Mouse (Mus musculus) CH12.LX (cell line): Measurements from ENCODE around the gene Syt15. TPM values are rescaled to one million over a fixed set of nuclear protein-coding genes. Genes with fewer than 3 reads are reported as not detected.

Experiments
- DNase-seq: peaks from one replicate; pipeline ENCODE4 v3.0.0-alpha.2; 2013; ENCODE audit errors: extremely low read depth
- H3K27ac ChIP-seq: 2 replicates; pipeline ENCODE4 v1.5.1; 2012; ENCODE audit warnings: low read depth, mild to moderate bottlenecking, control low read depth, moderate library complexity; ENCODE audit not compliant: insufficient read depth
- H3K27me3 ChIP-seq: replicated peaks from 2 replicates; pipeline ENCODE3; 2012; ENCODE audit warnings: inconsistent platforms
- H3K36me3 ChIP-seq, 2 experiments: replicated peaks in 1 of 2; 2 replicates each; pipeline versions ENCODE3 to v1.6.1; 2012; ENCODE audit warnings: inconsistent platforms in 1 of 2, low read length in 1 of 2, mild to moderate bottlenecking in 1 of 2, mixed read lengths in 1 of 2, moderate library complexity in 1 of 2; ENCODE audit not compliant: control insufficient read depth in 1 of 2, insufficient read depth in 1 of 2
- H3K4me1 ChIP-seq, 2 experiments: 2 replicates each; pipeline ENCODE4 v1.6.1; 2012; ENCODE audit warnings: inconsistent platforms in 1 of 2, moderate library complexity in 1 of 2; ENCODE audit not compliant: insufficient read depth in 2 of 2, control insufficient read depth in 1 of 2
- H3K4me2 ChIP-seq: 2 replicates; pipeline ENCODE4 v1.6.1; 2012; ENCODE audit warnings: low read depth, mild to moderate bottlenecking, control low read depth; ENCODE audit not compliant: poor library complexity, insufficient read depth, severe bottlenecking
- H3K4me3 ChIP-seq, 3 experiments: fragments of 150-350 bp in 1 of 3; sonication (generic) in 1 of 3; replicated peaks in 1 of 3; 2 replicates each; pipeline versions ENCODE3 to v1.5.1; 2011 to 2012; ENCODE audit warnings: low read depth in 2 of 3, low read length in 2 of 3, mild to moderate bottlenecking in 2 of 3, moderate library complexity in 2 of 3, control low read depth in 1 of 3, improper control_type of control experiment in 1 of 3, inconsistent platforms in 1 of 3, mixed read lengths in 1 of 3; ENCODE audit not compliant: poor library complexity in 1 of 3
- H3K79me2 ChIP-seq: replicated peaks from 2 replicates; pipeline ENCODE4 v1.6.1; 2012; ENCODE audit warnings: mild to moderate bottlenecking, moderate library complexity; ENCODE audit not compliant: control insufficient read depth, poor library complexity, insufficient read depth, severe bottlenecking; ENCODE audit errors: extremely low read depth
- H3K9ac ChIP-seq: 2 replicates; pipeline ENCODE4 v1.6.1; 2012; ENCODE audit warnings: low read depth, mild to moderate bottlenecking, control low read depth, moderate library complexity; ENCODE audit not compliant: insufficient read depth
- H3K9me3 ChIP-seq: replicated peaks from 2 replicates; pipeline ENCODE3; 2012; ENCODE audit warnings: low read length, inconsistent platforms, mixed read lengths
- CHD1 ChIP-seq: IDR thresholded peaks from 2 replicates; pipeline ENCODE4 v1.6.1; 2012; ENCODE audit warnings: low read depth, low read length, improper control_type of control experiment, inconsistent platforms
- CTCF ChIP-seq, 2 experiments: IDR thresholded peaks in 1 of 2; conservative IDR thresholded peaks in 1 of 2; 2 replicates each; pipeline ENCODE4 v1.5.1; 2011 to 2012; ENCODE audit warnings: low read depth in 2 of 2, low read length in 2 of 2, improper control_type of control experiment in 1 of 2, inconsistent platforms in 1 of 2, mild to moderate bottlenecking in 1 of 2, moderate library complexity in 1 of 2
- ELF1 ChIP-seq: IDR thresholded peaks from 2 replicates; pipeline ENCODE4 v1.6.1; 2014; ENCODE audit warnings: low read depth, mild to moderate bottlenecking, inconsistent platforms, low read length, improper control_type of control experiment
- ETS1 ChIP-seq: conservative IDR thresholded peaks from 2 replicates; pipeline ENCODE4 v1.6.1; 2012; ENCODE audit warnings: low read depth, mild to moderate bottlenecking, inconsistent platforms, low read length, improper control_type of control experiment, moderate library complexity
- JUND ChIP-seq: conservative IDR thresholded peaks from 2 replicates; pipeline ENCODE4 v1.6.1; 2011; ENCODE audit warnings: low read depth, low read length, improper control_type of control experiment
- MAFK ChIP-seq: IDR thresholded peaks from 2 replicates; pipeline ENCODE4 v1.6.1; 2011; ENCODE audit warnings: low read length, improper control_type of control experiment; ENCODE audit not compliant: insufficient replicate concordance
- MAZ ChIP-seq: IDR thresholded peaks from 2 replicates; pipeline ENCODE4 v1.6.1; 2012; ENCODE audit warnings: low read depth, mild to moderate bottlenecking, inconsistent platforms, low read length, improper control_type of control experiment, moderate library complexity
- MEF2A ChIP-seq: IDR thresholded peaks from 2 replicates; pipeline ENCODE4 v1.6.1; 2014; ENCODE audit warnings: low read depth, mild to moderate bottlenecking, inconsistent platforms, low read length, improper control_type of control experiment, borderline replicate concordance
- MYC ChIP-seq: IDR thresholded peaks from 2 replicates; pipeline ENCODE4 v1.6.1; 2011; ENCODE audit warnings: low read depth, mild to moderate bottlenecking, improper control_type of control experiment, low read length
- NELFE ChIP-seq: IDR thresholded peaks from 2 replicates; pipeline ENCODE4 v1.6.1; 2011; ENCODE audit warnings: low read depth, low read length, improper control_type of control experiment
- POLR2AphosphoS2 ChIP-seq: IDR thresholded peaks from 2 replicates; pipeline ENCODE4 v1.6.1; 2011; ENCODE audit warnings: low read depth, low read length, improper control_type of control experiment
- RAD21 ChIP-seq: IDR thresholded peaks from 2 replicates; pipeline ENCODE4 v1.6.1; 2011; ENCODE audit warnings: low read depth, mild to moderate bottlenecking, low read length, improper control_type of control experiment, moderate library complexity
- SIN3A ChIP-seq: IDR thresholded peaks from 2 replicates; pipeline ENCODE4 v1.6.1; 2012; ENCODE audit warnings: low read length, improper control_type of control experiment, inconsistent platforms
- SMC3 ChIP-seq: IDR thresholded peaks from 2 replicates; pipeline ENCODE4 v1.6.1; 2011; ENCODE audit warnings: low read depth, low read length, improper control_type of control experiment
- TCF12 ChIP-seq: IDR thresholded peaks from 2 replicates; pipeline ENCODE4 v1.6.1; 2014; ENCODE audit warnings: low read depth, mild to moderate bottlenecking, inconsistent platforms, low read length, improper control_type of control experiment
- UBTF ChIP-seq: IDR thresholded peaks from 2 replicates; pipeline ENCODE4 v1.6.1; 2012; ENCODE audit warnings: low read depth, mild to moderate bottlenecking, inconsistent platforms, low read length, improper control_type of control experiment, moderate library complexity
- USF2 ChIP-seq: conservative IDR thresholded peaks from 2 replicates; pipeline ENCODE4 v1.6.1; 2011; ENCODE audit warnings: low read depth, low read length, improper control_type of control experiment
- ZMIZ1 ChIP-seq: IDR thresholded peaks from 2 replicates; pipeline ENCODE4 v1.6.1; 2012; ENCODE audit warnings: low read depth, mild to moderate bottlenecking, inconsistent platforms, low read length, improper control_type of control experiment
- dilution Hi-C: fragments of 300-500 bp; cut with MboI; formaldehyde crosslinking; loops from 2 replicates; pipeline ENCODE4 v1.14.3; 2020; ENCODE audit warnings: low sequenced_read_pairs; ENCODE audit not compliant: extremely low pct_unique_long_range_greater_than_20kb, extremely low pct_ligation_motif_present
- in situ Hi-C: fragments of 300-500 bp; cut with MboI; formaldehyde crosslinking; loops from 3 replicates; pipeline ENCODE4 v1.14.3; 2019; ENCODE audit warnings: low sequenced_read_pairs, low pct_ligation_motif_present, low pct_unique_long_range_greater_than_20kb, mixed read lengths
- polyA plus RNA-seq: library from polyadenylated mRNA; unstranded; fragments of >175 nt; gene quantifications from 2 replicates; pipeline ENCODE4 v1.2.1, GENCODE M21; 2012; ENCODE audit warnings: low read depth; ENCODE audit not compliant: insufficient read length
- total RNA-seq, 2 experiments: library from RNA; depleted of rRNA; stranded (reverse); fragments of 300-350 nt in 1 of 2; fragments of >200 nt in 1 of 2; gene quantifications; 2 replicates each; pipeline ENCODE4 v1.2.3; 2012 to 2014

The Syt15 gene
- total and polyA plus RNA-seq, 3 experiments, result 0.10 TPM; not detected in 2

GRCm38 (mm10) chr14:34207996-34208395 lies 11.4 kb upstream of the Syt15 start (continued):
- TF ChIP-seq UBTF (no peak), ETS1 (peak; percentile 97), MAFK (0 out of 2 replicates have a peak, but pooled peaks have one; percentile 29)

GRCm38 (mm10) chr14:34208651-34209050 lies 10.7 kb upstream of the Syt15 start:
- peak overlapping the region in 1 of 3 experiments; percentile 35 for H3K4me3 ChIP-seq
- H3K9me3 ChIP-seq, result peaks cover 3% of the 10 kb centered on the region
- in situ Hi-C loops, result no loop called here
- H3K36me3 ChIP-seq, result no peaks in the 10 kb centered on the region
- TF ChIP-seq SMC3 (peak; percentile 66), NELFE (no peak), POLR2AphosphoS2 (no peak), JUND (no peak), MEF2A (peak; percentile 69; the same call in 1 of the 2 replicates), SIN3A (no peak; the same call in 1 of the 2 replicates), ELF1 (0 out of 2 replicates have a peak, but pooled peaks have one; percentile 16), CTCF (conservative IDR thresholded peaks at IDR 0.05 in 1 of 2, IDR thresholded peaks at IDR 0.05 in 1 of 2; ENCODE audit: low read depth in 2 of 2, low read length in 2 of 2) (peak; percentile 69 to 82), MAZ (no peak; the same call in 1 of the 2 replicates), MYC (0 out of 2 replicates have a peak, but pooled peaks have one; percentile 25), RAD21 (peak; percentile 75), ZMIZ1 (no peak), USF2 (no peak)
- TF ChIP-seq, all 38 proteins: peak for 6
- H3K27me3 ChIP-seq, result peaks cover 28% of the 10 kb centered on the region
- peak overlapping the region; percentile 94 for H3K4me2 ChIP-seq
- H3K27ac ChIP-seq, result no peak overlapping the region
- dilution Hi-C loops, result no loop called here
- H3K79me2 ChIP-seq, result no peaks in the 10 kb centered on the region
- peak; percentile 80 for DNase-seq
- H3K4me1 ChIP-seq, result peaks cover 8 to 20% of the 10 kb centered on the region in 2 experiments
- H3K9ac ChIP-seq, result no peak overlapping the region

GRCm38 (mm10) chr14:34209080-34209479 lies 10.3 kb upstream of the Syt15 start:
- Histone ChIP-seq H3K36me3 (no peaks in the 10 kb centered on the region), H3K27ac (no peak overlapping the region), H3K4me2 (no peak overlapping the region), H3K4me3 (no peak overlapping the region), H3K27me3 (peaks cover 23% of the 10 kb centered on the region), H3K9ac (no peak overlapping the region), H3K79me2 (no peaks in the 10 kb centered on the region), H3K4me1 (peaks cover 8 to 20% of the 10 kb centered on the region in 2 experiments), H3K9me3 (peaks cover 3% of the 10 kb centered on the region)
- in situ Hi-C loops (no loop called here), dilution Hi-C loops (no loop called here)
- TF ChIP-seq CHD1 (no peak), TCF12 (0 out of 2 replicates have a peak, but pooled peaks have one; percentile 9)
- DNase-seq, result no peak
